Mouse (Mus musculus) kidney, embryonic 15.5 days (tissue): ENCODE measurements around the gene Pmm2. TPM values are rescaled to one million over a fixed set of nuclear protein-coding genes. Genes with fewer than 3 reads are reported as not detected.

Source experiments
- ATAC-seq: fragments of 200-750 bp; cut with Nextera tagmentation; replicated peaks from 2 replicates; pipeline ENCODE4 v1.8.0; 2017; ENCODE audit warnings: moderate TSS enrichment; ENCODE audit not compliant: low FRiP score
- H3K27ac ChIP-seq: fragments of 300-500 bp; sonication (generic); 2 replicates; pipeline ENCODE4 v1.5.1; 2015; ENCODE audit warnings: mild to moderate bottlenecking, inconsistent platforms
- H3K27me3 ChIP-seq: fragments of 300-500 bp; sonication (generic); 2 replicates; pipeline ENCODE4 v1.6.1; 2015; ENCODE audit warnings: inconsistent platforms
- H3K36me3 ChIP-seq: fragments of 300-500 bp; sonication (generic); 2 replicates; pipeline ENCODE4 v1.6.1; 2015; ENCODE audit warnings: inconsistent platforms
- H3K4me1 ChIP-seq: fragments of 300-500 bp; sonication (generic); 2 replicates; pipeline ENCODE4 v1.6.1; 2015; ENCODE audit warnings: inconsistent platforms
- H3K4me2 ChIP-seq: fragments of 300-500 bp; sonication (generic); 2 replicates; pipeline ENCODE4 v1.6.1; 2015; ENCODE audit warnings: moderate library complexity, mild to moderate bottlenecking, inconsistent platforms
- H3K4me3 ChIP-seq: fragments of 300-500 bp; sonication (generic); replicated peaks from 2 replicates; pipeline ENCODE4 v1.5.1; 2015; ENCODE audit warnings: mild to moderate bottlenecking, inconsistent platforms
- H3K9ac ChIP-seq: fragments of 300-500 bp; sonication (generic); 2 replicates; pipeline ENCODE4 v1.6.1; 2015; ENCODE audit warnings: mild to moderate bottlenecking, inconsistent platforms
- H3K9me3 ChIP-seq: fragments of 300-500 bp; sonication (generic); replicated peaks from 2 replicates; pipeline ENCODE4 v1.6.1; 2016; ENCODE audit warnings: inconsistent platforms
- WGBS: fragments of 180-500 bp; shearing (Covaris S2); methylation state at CpG from one replicate; pipeline ENCODE4 v1.1.7; 2015; ENCODE audit warnings: mixed read lengths; 5-methylcytosine and 5-hydroxymethylcytosine counted together
- polyA plus RNA-seq: library from polyadenylated mRNA; unstranded; fragments of >200 nt; fragmentation: Nextera tagmentation; extraction: Ambion mirVana; gene quantifications from 2 replicates; pipeline ENCODE4 v1.2.1, GENCODE M21; 2015

The Pmm2 gene
- polyA plus RNA-seq, 1 experiment from 2014 or later, result 56.4 TPM

DNA sequence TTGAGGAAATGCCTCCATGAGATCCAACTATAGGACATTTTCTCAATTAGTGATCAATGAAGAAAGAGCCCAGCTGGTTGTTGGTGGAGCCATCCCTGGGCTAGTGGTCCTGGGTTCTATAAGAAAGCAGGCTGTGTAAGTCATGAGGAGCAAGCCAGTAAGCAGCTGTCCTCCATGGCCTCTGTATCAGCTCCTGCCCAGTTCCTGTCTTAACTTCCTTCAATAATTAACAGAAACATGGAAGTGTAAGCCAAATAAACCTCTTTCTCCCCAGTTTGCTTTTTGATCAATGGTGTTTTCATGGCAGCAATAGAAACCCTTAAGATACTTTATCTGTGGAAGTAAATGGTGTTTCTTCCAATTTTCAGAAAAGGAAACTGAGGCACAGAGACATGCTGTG is 35.3 kb downstream of the Pmm2 start:
- H3K27ac ChIP-seq, result no peak overlapping the region
- ATAC-seq, result no peak
- H3K4me3 ChIP-seq, result peak overlapping the region; percentile 75; the same call in 1 of the 2 replicates
- no peaks in the 10 kb centered on the region for H3K9me3 ChIP-seq
- H3K36me3 ChIP-seq, result no peaks in the 10 kb centered on the region
- H3K4me2 ChIP-seq, result peak overlapping the region; percentile 93
- H3K9ac ChIP-seq, result no peak overlapping the region
- H3K4me1 ChIP-seq, result peaks cover 49% of the 10 kb centered on the region
- peaks cover 10% of the 10 kb centered on the region for H3K27me3 ChIP-seq

DNA sequence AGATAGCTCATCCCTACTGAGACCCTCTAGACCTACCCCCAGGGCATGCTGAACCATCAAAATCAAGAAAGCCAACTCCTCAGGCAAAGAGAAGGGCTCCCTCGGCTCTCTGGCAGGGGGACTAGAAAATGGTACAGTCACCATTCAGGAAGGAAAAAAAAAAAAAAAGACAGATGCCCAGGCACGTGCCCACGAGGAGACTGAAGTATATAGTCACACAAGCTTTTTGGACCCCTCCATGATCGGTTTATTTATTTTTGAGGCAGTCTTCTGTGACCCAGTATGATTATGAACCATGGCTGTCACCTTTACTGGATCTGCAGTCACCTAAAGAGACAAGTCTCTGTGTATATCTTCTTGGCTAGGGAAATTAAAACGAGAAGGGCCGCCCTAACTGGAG is 35.9 kb downstream of the Pmm2 start:
- Histone ChIP-seq H3K36me3 (no peaks in the 10 kb centered on the region), H3K4me3 (no peak overlapping the region), H3K9me3 (no peaks in the 10 kb centered on the region), H3K4me1 (peaks cover 44% of the 10 kb centered on the region), H3K27ac (no peak overlapping the region), H3K9ac (no peak overlapping the region), H3K27me3 (peaks cover 10% of the 10 kb centered on the region), H3K4me2 (no peak overlapping the region)
- WGBS, result 69% methylated on average over 6 of the region's 6 CpGs
- no peak for ATAC-seq

DNA sequence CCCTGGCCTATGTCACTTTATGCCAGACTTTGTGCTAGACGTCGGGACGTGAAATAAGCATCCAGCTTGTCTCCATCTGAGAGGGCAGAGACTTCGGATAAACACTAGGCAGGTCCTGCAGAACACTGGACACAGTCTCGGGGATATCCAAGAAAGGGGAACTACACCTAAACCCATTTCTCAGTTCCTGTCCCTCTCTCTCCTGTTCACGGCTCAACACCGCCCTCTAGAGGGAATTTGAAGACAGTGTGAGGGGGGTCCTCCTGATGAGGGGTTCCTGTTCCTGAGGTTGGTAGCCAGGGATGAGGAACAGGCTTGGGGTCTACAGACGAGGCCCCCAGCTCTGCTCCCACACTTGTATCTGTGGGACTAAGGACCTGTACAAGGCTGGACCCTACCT is 36.7 kb downstream of the Pmm2 start:
- no peak for ATAC-seq
- Histone ChIP-seq H3K4me3 (no peak overlapping the region), H3K27ac (no peak overlapping the region), H3K27me3 (peaks cover 10% of the 10 kb centered on the region), H3K9me3 (no peaks in the 10 kb centered on the region), H3K9ac (peak overlapping the region; percentile 17; the same call in 1 of the 2 replicates), H3K4me1 (peaks cover 36% of the 10 kb centered on the region), H3K36me3 (no peaks in the 10 kb centered on the region), H3K4me2 (0 out of 2 replicates have a peak overlapping the region, but pooled peaks have one; percentile 27)
- 2% methylated on average over 8 of the region's 8 CpGs for WGBS

DNA sequence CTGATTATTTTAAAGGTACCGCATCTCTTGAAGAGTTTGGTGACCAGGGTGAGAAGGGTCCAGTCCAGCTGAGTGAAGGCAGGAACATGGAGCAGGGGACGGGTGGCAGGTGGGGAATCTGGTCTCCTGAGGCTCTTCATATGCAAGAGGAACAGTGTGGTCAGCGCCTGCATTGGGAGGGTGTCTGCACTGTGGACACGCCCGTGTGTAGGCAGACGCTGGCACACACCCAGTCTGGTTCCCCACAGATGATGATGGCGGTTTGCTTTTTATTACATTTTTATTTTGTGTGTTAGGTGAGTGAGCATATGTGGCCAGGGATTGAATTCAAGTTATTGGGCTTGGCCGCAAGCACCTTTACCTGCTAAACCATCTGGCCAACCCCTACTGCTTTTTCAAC is 38.1 kb downstream of the Pmm2 start:
- Histone ChIP-seq H3K9ac (no peak overlapping the region), H3K4me1 (peaks cover 22% of the 10 kb centered on the region), H3K4me2 (no peak overlapping the region), H3K4me3 (no peak overlapping the region), H3K27ac (no peak overlapping the region), H3K36me3 (no peaks in the 10 kb centered on the region), H3K27me3 (peaks cover 10% of the 10 kb centered on the region), H3K9me3 (no peaks in the 10 kb centered on the region)
- no peak for ATAC-seq
- WGBS, result 78% methylated on average over 8 of the region's 8 CpGs

DNA sequence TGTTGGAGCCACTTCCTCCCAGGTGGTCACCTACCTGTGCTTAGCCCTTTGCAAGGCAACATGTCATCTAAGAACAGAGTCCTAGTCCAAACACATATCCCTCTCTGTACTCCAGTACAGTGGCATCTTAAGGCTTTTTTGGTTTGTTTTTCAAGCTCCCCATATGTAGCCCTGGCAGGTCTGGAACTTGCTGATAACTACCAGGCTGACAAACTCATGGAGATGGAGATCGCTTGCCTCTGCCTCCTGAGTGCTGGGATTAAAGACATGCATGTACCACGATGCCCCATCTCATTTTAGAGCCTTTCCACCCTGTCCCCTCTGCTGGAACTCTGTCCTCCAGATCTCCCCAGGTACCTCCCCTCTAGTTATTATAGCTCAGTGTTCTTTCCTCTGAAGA is 38.8 kb downstream of the Pmm2 start:
- H3K9ac ChIP-seq, result no peak overlapping the region
- peaks cover 16% of the 10 kb centered on the region; the same call in 1 of the 2 replicates for H3K4me1 ChIP-seq
- no peak overlapping the region for H3K27ac ChIP-seq
- ATAC-seq, result no peak
- H3K27me3 ChIP-seq, result peaks cover 10% of the 10 kb centered on the region
- H3K4me2 ChIP-seq, result no peak overlapping the region
- 78% methylated on average over 2 of the region's 2 CpGs for whole genome bisulfite sequencing
- H3K36me3 ChIP-seq, result no peaks in the 10 kb centered on the region
- H3K9me3 ChIP-seq, result no peaks in the 10 kb centered on the region
- H3K4me3 ChIP-seq, result no peak overlapping the region

DNA sequence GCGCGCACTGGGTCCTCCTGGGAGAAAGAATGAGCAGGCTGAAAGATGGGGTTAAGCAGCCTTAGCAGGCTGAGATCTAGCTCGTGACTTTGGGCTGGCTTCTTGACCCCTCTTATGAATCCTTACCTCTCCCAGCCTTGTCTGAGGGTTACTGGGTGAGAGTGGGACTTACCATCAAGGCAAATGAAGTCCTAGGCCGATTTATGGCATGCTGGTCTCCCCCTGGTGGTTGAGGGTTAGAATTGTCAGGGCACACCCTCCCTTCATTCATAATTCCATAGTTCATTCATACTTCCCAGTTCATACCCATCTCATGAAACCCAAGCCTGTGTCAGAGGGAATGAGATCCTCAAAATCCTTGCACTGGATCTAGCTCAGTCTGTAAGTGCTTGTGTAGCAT is 39.3 kb downstream of the Pmm2 start:
- Histone ChIP-seq H3K36me3 (no peaks in the 10 kb centered on the region), H3K4me2 (no peak overlapping the region), H3K9me3 (no peaks in the 10 kb centered on the region), H3K4me1 (peaks cover 12% of the 10 kb centered on the region; the same call in 1 of the 2 replicates), H3K9ac (no peak overlapping the region), H3K27ac (no peak overlapping the region), H3K27me3 (peaks cover 10% of the 10 kb centered on the region), H3K4me3 (no peak overlapping the region)
- WGBS, result 50% methylated on average over 4 of the region's 4 CpGs
- no peak for ATAC-seq

DNA sequence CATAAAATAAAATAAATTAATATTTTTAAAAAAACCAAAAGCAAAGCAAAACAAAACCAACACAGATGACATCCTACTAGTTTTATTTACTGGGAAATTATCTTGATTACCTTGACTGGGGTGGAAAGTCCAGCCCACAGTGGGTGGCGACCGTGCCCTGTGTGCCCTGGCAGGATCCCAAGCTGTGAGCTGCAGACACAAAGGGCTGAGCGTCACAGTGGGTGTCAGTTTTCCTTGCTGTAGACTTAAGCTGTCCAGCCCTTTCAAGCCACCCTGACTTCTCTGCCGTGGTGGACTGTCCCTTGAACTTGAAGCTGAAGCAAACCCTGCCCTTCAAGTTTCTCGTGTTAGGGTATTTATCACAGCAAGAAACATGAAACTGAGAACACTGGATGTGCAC is 40.6 kb downstream of the Pmm2 start:
- Histone ChIP-seq H3K36me3 (no peaks in the 10 kb centered on the region), H3K4me1 (peaks cover 3% of the 10 kb centered on the region; the same call in 1 of the 2 replicates), H3K4me3 (no peak overlapping the region), H3K27me3 (peaks cover 6% of the 10 kb centered on the region), H3K27ac (no peak overlapping the region), H3K9ac (no peak overlapping the region), H3K4me2 (no peak overlapping the region), H3K9me3 (no peaks in the 10 kb centered on the region)
- no peak for ATAC-seq
- WGBS, result 46% methylated on average over 5 of the region's 5 CpGs

DNA sequence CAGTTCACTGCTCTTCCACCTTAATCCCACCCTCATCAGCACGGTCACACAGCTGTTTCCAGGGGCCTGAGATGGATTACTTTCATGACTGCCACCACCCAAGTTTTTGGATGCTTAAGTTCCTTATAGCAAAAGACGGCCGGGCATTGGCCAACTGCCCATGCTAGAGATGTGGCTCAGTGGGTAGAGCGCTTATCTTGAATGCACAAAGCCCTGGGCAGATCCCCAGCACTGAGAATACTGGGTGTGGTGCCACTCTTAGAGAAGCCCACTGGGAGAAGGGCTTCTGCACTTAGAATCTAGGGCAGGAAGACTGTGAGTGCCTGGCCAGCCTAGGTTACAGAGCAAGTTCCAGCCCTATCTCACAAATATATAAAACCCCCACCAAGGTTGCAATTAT is 41.2 kb downstream of the Pmm2 start:
- Histone ChIP-seq H3K9ac (no peak overlapping the region), H3K4me1 (peaks cover 3% of the 10 kb centered on the region; the same call in 1 of the 2 replicates), H3K27me3 (0 out of 2 replicates have a peak, but pooled peaks cover 2% of the 10 kb centered on the region), H3K9me3 (no peaks in the 10 kb centered on the region), H3K4me2 (no peak overlapping the region), H3K27ac (no peak overlapping the region), H3K4me3 (no peak overlapping the region), H3K36me3 (no peaks in the 10 kb centered on the region)
- WGBS, result 88% methylated on average over 4 of the region's 4 CpGs
- ATAC-seq, result no peak

DNA sequence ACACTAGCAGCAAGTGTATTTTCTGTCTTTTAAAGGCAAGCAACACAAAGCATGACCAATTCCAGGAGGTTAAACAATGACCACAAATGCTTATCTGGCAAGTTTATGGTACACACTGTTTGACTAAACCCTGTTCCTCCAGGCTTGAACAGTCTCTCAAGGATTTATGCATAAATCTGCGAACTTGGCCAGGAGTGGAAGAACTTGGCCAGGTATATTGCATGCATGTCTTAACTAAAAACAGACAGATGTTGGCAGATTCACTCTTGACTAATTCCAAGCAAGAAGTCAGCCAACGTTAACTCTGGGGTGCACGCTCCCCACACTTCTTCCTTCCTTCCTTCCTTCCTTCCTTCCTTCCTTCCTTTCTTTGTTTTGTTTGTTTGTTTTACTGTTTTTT is 42.3 kb downstream of the Pmm2 start:
- WGBS, result 75% methylated on average over 3 of the region's 3 CpGs
- Histone ChIP-seq H3K4me2 (no peak overlapping the region), H3K27me3 (no peaks in the 10 kb centered on the region), H3K27ac (no peak overlapping the region), H3K9ac (no peak overlapping the region), H3K4me3 (no peak overlapping the region), H3K36me3 (no peaks in the 10 kb centered on the region), H3K9me3 (no peaks in the 10 kb centered on the region), H3K4me1 (no peaks in the 10 kb centered on the region)
- no peak for ATAC-seq

DNA sequence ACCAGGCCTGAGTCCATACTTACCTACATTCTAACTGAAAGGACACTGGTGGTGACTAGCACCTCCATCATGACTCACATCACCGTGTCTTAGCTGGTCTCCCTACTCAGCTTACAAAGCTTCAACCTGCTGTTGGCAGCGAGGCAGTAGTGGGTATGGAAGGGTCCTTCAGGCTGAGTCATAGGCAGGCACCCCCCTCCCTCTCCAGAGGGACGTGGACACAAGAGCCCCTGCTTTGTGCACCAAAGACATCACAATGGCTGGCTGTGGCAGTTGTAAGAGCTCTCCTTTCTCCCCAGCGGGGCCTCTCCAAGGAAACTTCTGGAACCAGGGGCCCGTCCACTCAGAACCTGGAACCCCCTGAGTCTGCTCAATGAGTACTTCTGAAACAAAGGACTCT is 43.0 kb downstream of the Pmm2 start, which contains the start of gene Gm5767:
Gm5767 (plus strand) TSS at position 301 of the 400 bp plus-strand sequence.
- H3K27ac ChIP-seq, result no peak within 1 kb of the TSS
- H3K4me2 ChIP-seq, result no peak within 1 kb of the TSS
- no peak within 1 kb of the TSS for H3K4me3 ChIP-seq
- H3K9me3 ChIP-seq, result no peaks in the 10 kb centered on the region
- H3K27me3 ChIP-seq, result no peaks in the 10 kb centered on the region
- no peaks in the 10 kb centered on the region for H3K4me1 ChIP-seq
- ATAC-seq, result no peak
- 86% methylated on average over 5 of the region's 5 CpGs for WGBS
- no peaks in the 10 kb centered on the region for H3K36me3 ChIP-seq
- no peak within 1 kb of the TSS for H3K9ac ChIP-seq

DNA sequence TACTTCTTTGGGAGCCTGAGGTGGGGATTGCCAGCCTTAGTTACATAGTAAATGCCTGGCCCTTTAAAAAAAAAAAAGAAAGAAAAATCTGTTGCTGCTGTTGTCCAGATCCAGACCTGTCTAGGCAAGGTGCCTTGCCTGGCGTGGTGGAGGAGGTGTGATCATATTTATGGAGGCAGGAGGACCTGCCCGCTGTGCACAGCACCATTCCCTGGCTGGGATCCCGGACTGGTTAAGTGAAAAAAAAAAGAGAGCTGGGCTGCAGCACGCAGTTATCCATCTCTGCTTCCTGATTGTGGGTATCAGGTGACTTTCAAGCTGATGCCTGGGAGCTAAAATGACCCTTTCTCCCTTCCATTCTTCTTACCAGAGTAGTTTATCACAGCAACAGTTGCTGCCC is 47.6 kb downstream of the Pmm2 start:
- 55% methylated on average over 4 of the region's 4 CpGs for WGBS
- H3K27ac ChIP-seq, result no peak overlapping the region
- H3K4me1 ChIP-seq, result no peaks in the 10 kb centered on the region
- H3K9ac ChIP-seq, result no peak overlapping the region
- H3K9me3 ChIP-seq, result no peaks in the 10 kb centered on the region
- H3K4me2 ChIP-seq, result no peak overlapping the region
- H3K4me3 ChIP-seq, result no peak overlapping the region
- peaks cover 34% of the 10 kb centered on the region for H3K36me3 ChIP-seq
- no peak for ATAC-seq
- H3K27me3 ChIP-seq, result no peaks in the 10 kb centered on the region

DNA sequence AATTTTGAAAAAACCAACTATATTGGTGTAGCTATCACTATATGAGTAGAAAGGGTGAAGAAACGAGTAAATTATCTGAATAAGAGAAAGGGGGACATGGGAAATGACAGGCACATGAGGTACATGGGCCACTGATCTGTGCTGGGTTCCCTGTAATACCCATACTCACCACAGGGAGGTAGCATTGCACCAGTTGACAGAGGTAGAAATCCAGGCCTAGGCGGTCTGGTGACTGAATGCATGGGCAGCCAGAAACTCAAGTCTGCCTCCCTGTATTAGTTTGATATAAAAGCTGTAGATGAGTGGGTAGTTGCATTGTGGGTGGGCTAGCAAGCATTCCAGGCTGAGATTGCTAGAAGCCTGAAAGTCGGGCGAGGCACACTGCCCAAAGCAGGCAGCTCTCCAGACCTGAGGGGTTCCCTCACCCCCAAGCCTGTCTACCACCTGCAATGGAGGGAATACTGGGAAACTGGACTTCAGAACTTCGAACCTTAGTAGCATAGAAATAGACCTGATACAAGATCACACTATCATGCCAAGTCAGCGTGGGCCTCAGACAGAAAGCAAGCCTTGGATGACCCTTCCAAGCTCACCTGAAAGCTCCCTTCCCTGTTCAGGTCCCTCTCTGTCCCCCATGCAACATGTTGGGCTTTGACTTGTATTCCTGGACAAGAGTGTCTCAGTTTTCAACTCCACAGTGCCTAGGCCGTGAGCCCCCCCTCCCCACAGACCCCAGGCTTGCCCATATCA is 48.8 kb downstream of the Pmm2 start:
- H3K36me3 ChIP-seq, result peaks cover 46% of the 10 kb centered on the region
- no peaks in the 10 kb centered on the region for H3K27me3 ChIP-seq
- H3K4me1 ChIP-seq, result no peaks in the 10 kb centered on the region
- H3K4me2 ChIP-seq, result no peak overlapping the region
- ATAC-seq, result peak; percentile 52
- H3K9ac ChIP-seq, result no peak overlapping the region
- H3K27ac ChIP-seq, result no peak overlapping the region
- 55% methylated on average over 7 of the region's 7 CpGs for WGBS
- H3K4me3 ChIP-seq, result no peak overlapping the region
- H3K9me3 ChIP-seq, result no peaks in the 10 kb centered on the region
